Mouse (Mus musculus) small intestine, adult 2 months (tissue): ENCODE measurements at regions not wholly inside any gene's neighbourhood (a gene's known extent, or its start where the extent isn't known, plus 50 kb on each side); places are given as distances from the start of the nearest gene placed in this dataset.

Source experiments
- CTCF ChIP-seq: fragments of 200-500 bp; IDR thresholded peaks from 2 replicates; pipeline ENCODE4 v1.5.1; 2012; ENCODE audit warnings: low read depth, mild to moderate bottlenecking, control low read depth, inconsistent platforms, low read length, moderate library complexity, mixed read lengths; ENCODE audit not compliant: insufficient replicate concordance, insufficient read length; ENCODE audit errors: extremely low read depth
- POLR2A ChIP-seq: fragments of 200-500 bp; IDR thresholded peaks from 2 replicates; pipeline ENCODE4 v1.6.1; 2012; ENCODE audit warnings: low read depth, mild to moderate bottlenecking, control low read depth, inconsistent platforms, low read length, moderate library complexity

DNA sequence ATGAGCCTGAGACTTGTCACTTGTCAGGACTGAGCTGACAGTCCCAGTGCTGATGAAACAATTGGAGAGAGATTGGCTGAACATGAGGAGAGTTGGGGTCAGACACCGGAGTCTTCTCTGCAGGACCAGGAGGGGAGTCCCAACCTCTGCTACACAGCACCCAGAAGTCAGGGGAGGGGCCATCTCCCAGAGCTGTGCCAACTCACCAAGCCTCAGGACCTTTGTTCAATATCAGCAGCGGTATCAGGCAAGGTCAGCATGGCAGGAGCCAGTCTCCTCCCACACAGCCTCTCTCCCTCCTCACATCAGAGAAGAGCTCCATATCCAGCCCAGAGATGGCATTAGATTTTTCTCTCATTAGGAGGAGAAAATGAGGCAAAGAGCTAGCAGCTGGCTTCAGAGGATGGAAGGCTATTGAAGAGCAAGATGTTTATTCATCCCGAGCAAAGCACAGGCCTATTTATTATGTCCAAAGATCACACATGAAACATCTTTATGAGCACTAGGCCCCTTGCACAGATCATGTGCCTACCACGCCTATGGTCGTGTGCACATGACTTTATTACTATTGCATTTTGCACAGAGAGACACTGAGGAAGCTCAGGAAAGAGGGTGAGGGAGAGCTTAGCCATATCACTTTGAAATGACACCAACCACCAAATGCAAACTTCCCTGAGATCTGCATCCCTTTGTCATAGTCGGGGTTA, 532.9 kb downstream of the Tshz3 start:
- TF ChIP-seq POLR2A (no peak), CTCF (no peak)
